In the genomic region with DNA sequence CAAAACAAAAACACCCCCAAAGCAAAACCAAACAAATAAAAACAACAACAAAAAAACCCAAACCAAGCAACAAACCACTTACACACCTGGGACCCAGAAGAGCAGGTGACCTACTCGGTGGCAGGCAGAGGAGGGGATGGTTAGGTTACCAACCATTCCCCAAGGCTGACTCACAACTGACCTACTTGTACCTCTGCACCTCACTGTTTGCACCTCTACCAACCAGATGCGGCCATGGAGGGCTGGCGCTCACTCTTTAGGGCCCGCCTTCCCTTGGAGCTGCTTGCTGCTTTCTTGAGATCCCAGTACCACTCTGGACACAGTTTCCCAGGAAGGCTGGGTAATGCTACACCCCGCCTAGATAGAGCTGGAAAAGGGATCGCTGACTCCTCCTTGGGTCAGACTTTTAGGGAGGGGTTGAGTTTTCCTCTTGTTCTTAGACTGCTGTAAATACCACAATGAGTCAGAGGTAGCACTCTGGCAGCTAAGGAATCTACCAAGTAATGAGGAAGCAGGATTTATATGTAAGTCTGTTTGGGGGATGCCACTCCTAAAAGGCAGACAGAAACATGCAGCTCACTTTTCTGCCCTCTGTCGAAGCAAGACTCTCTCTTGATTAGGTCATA, we compare ENCODE assay signal across 17 mouse cellular contexts.
DNase-seq lines count a peak whose midpoint lies in the region; ATAC-seq and TF ChIP-seq lines count a peak whose summit lies in the region.
"Had no signal": no experiment of that assay in that cellular context is flagged by ENCODE, and none has a peak within 500 bp of the region (broad histone marks: within the 10 kb centered on the region; RNA-seq: fewer than 3 reads in every experiment).

No protein-coding gene starts in this region.

- no peak overlapping the region for H3K4me2 ChIP-seq in liver, embryonic 12.5 days
- H3K4me2 ChIP-seq in midbrain, embryonic 16.5 days (ENCODE audit: low read length) = no peak overlapping the region
- H3K4me2 ChIP-seq: liver, embryonic 11.5 days; midbrain, embryonic 15.5 days; neural tube, embryonic 13.5 days; stomach, embryonic 15.5 days had no signal

- ATAC-seq in liver, embryonic 12.5 days = no peak
- 0 out of 2 replicates have a peak, but pooled peaks have one; percentile 8 for ATAC-seq in common myeloid progenitor, adult 5-6 weeks (replicated peaks; ENCODE audit: low read depth, poor library complexity, severe bottlenecking)
- no peak for ATAC-seq in midbrain, embryonic 16.5 days
- ATAC-seq: midbrain, embryonic 15.5 days had no signal

- TF ChIP-seq POLR2A in MEL (IDR thresholded peaks at IDR 0.05; ENCODE audit: control insufficient read depth in 1 of 2, insufficient read depth in 1 of 2, low read depth in 1 of 2, low read length in 2 of 2, poor library complexity in 1 of 2) = no peak

- H3K4me1 ChIP-seq in liver, embryonic 12.5 days = peaks cover 53% of the 10 kb centered on the region
- peaks cover 25 to 50% of the 10 kb centered on the region in 2 experiments for H3K4me1 ChIP-seq in MEL (ENCODE audit: control insufficient read depth in 1 of 2, insufficient read depth in 2 of 2, low read length in 2 of 2)
- peaks cover 3% of the 10 kb centered on the region; the same call in 1 of the 2 replicates for H3K4me1 ChIP-seq in midbrain, embryonic 16.5 days (ENCODE audit: control insufficient read depth, insufficient read depth, low read length)
- H3K4me1 ChIP-seq: midbrain, embryonic 15.5 days; neural tube, embryonic 13.5 days; stomach, embryonic 15.5 days had no signal

- H3K27ac ChIP-seq in liver, embryonic 12.5 days = peak overlapping the region; percentile 8; the same call in 1 of the 2 replicates
- H3K27ac ChIP-seq in MEL (ENCODE audit: control insufficient read depth, low read depth, low read length) = peak overlapping the region; percentile 100
- H3K27ac ChIP-seq in midbrain, embryonic 16.5 days (ENCODE audit: low read length) = no peak overlapping the region
- H3K27ac ChIP-seq: midbrain, embryonic 15.5 days; neural tube, embryonic 13.5 days; stomach, embryonic 15.5 days had no signal

- DNase-seq in liver (no peak), 416B (ENCODE audit: low read depth) (peak; percentile 26), MEL (ENCODE audit: low read depth, low spot score) (peak; percentile 81)
- no peak for DNase-seq in yolk sac, embryonic 10.5 days (ENCODE audit: low spot score)
- DNase-seq in ovary, adult 18-20 months (ENCODE audit: low spot score) = no peak
- DNase-seq: cerebellum, adult 18-20 months; heart, postnatal 10 days; layer of hippocampus, adult 9-11 months; lung, postnatal 14 days; thymus, postnatal 4 days had no signal

- H3K9ac ChIP-seq in liver, embryonic 12.5 days = no peak overlapping the region
- H3K9ac ChIP-seq in MEL (ENCODE audit: control insufficient read depth, low read depth, low read length, poor library complexity, severe bottlenecking) = peak overlapping the region; percentile 55
- H3K9ac ChIP-seq in midbrain, embryonic 16.5 days (ENCODE audit: low read depth, low read length) = no peak overlapping the region
- H3K9ac ChIP-seq: midbrain, embryonic 15.5 days; neural tube, embryonic 13.5 days; stomach, embryonic 15.5 days had no signal

- H3K9me3 ChIP-seq in liver, embryonic 12.5 days (replicated peaks) = no peaks in the 10 kb centered on the region
- H3K9me3 ChIP-seq in MEL (replicated peaks; ENCODE audit: insufficient read depth, low read length) = no peaks in the 10 kb centered on the region
- H3K9me3 ChIP-seq in midbrain, embryonic 16.5 days (replicated peaks; ENCODE audit: control insufficient read depth, low read length, poor library complexity, severe bottlenecking) = no peaks in the 10 kb centered on the region
- H3K9me3 ChIP-seq: midbrain, embryonic 15.5 days; neural tube, embryonic 13.5 days; stomach, embryonic 15.5 days had no signal

- H3K36me3 ChIP-seq in liver, embryonic 12.5 days = no peaks in the 10 kb centered on the region
- peaks cover 0 to 47% of the 10 kb centered on the region in 2 experiments; a peak in 3 of 4 replicates for H3K36me3 ChIP-seq in MEL (ENCODE audit: control insufficient read depth in 1 of 2, insufficient read depth in 2 of 2, low read length in 2 of 2)
- no peaks in the 10 kb centered on the region for H3K36me3 ChIP-seq in midbrain, embryonic 16.5 days (ENCODE audit: control insufficient read depth, insufficient read depth, low read length)
- H3K36me3 ChIP-seq: midbrain, embryonic 15.5 days; neural tube, embryonic 13.5 days; stomach, embryonic 15.5 days had no signal

- WGBS in liver, embryonic 12.5 days (ENCODE audit: insufficient replicate concordance) = 60% methylated on average over 7 of the region's 7 CpGs
- 86% methylated on average over 7 of the region's 7 CpGs for WGBS in midbrain, embryonic 16.5 days

- no peak overlapping the region for H3K4me3 ChIP-seq in liver, embryonic 12.5 days
- peak overlapping the region in 1 of 2 experiments; percentile 16; a peak in 1 of 4 replicates for H3K4me3 ChIP-seq in MEL (ENCODE audit: control insufficient read depth in 1 of 2, insufficient read depth in 1 of 2, low read depth in 2 of 2, low read length in 2 of 2)
- H3K4me3 ChIP-seq in midbrain, embryonic 16.5 days (ENCODE audit: low read depth, low read length) = no peak overlapping the region
- H3K4me3 ChIP-seq: midbrain, embryonic 15.5 days; neural tube, embryonic 13.5 days; stomach, embryonic 15.5 days had no signal

- no peaks in the 10 kb centered on the region; the same call in 1 of the 2 replicates for H3K79me2 ChIP-seq in MEL (ENCODE audit: control insufficient read depth, insufficient read depth, low read length, poor library complexity)

- no peak for TF ChIP-seq EP300 in MEL (IDR thresholded peaks at IDR 0.05; ENCODE audit: low read depth in 1 of 2, low read length in 2 of 2)

- TF ChIP-seq CTCF in MEL (IDR thresholded peaks at IDR 0.05 in 2 of 3, conservative IDR thresholded peaks at IDR 0.05 in 1 of 3; ENCODE audit: control insufficient read depth in 1 of 3, insufficient read depth in 1 of 3, low read depth in 2 of 3, low read length in 3 of 3, poor library complexity in 1 of 3, severe bottlenecking in 1 of 3) = no peak

- H3K27me3 ChIP-seq in liver, embryonic 12.5 days (replicated peaks) = no peaks in the 10 kb centered on the region
- no peaks in the 10 kb centered on the region for H3K27me3 ChIP-seq in MEL (ENCODE audit: control insufficient read depth in 1 of 2, insufficient read depth in 2 of 2, low read length in 2 of 2)
- no peaks in the 10 kb centered on the region for H3K27me3 ChIP-seq in midbrain, embryonic 16.5 days (ENCODE audit: control insufficient read depth, insufficient read depth, low read depth, low read length)
- H3K27me3 ChIP-seq: midbrain, embryonic 15.5 days; neural tube, embryonic 13.5 days; stomach, embryonic 15.5 days had no signal

- no peak for TF ChIP-seq RAD21 in MEL (IDR thresholded peaks at IDR 0.05; ENCODE audit: low read depth, low read length)

TF ChIP-seq in MEL, 35 proteins besides CTCF, POLR2A, EP300 and RAD21:
- TF ChIP-seq NRF1 (IDR thresholded peaks at IDR 0.05; ENCODE audit: insufficient read depth, low read depth, low read length, poor library complexity, severe bottlenecking) (no peak), SIN3A (IDR thresholded peaks at IDR 0.05; ENCODE audit: low read length) (0 out of 2 replicates have a peak, but pooled peaks have one; percentile 18)

Comparison
In these comparisons a context has a peak if more than half of its experiments do, and no peak if none do; other contexts are left out.
1. DNase-seq: peak in 416B (single experiment) and MEL (single experiment); none in liver (single experiment), yolk sac, embryonic 10.5 days (single experiment) and ovary, adult 18-20 months (single experiment).